Mouse (Mus musculus) cerebellum, postnatal 14 days (tissue): Measurements from ENCODE around the gene Dnaaf1.

ENCODE experiments used
- DNase-seq, 2 experiments: peaks; one replicate each; pipeline ENCODE4 v3.0.0; 2021; ENCODE audit warnings: mixed read lengths in 2 of 2

Gene Dnaaf1

GRCm38 (mm10) chr8:119624916-119625315, 49.9 kb downstream of the Dnaaf1 start:
- no peak for DNase-seq

GRCm38 (mm10) chr8:119625788-119626187, 50.8 kb downstream of the Dnaaf1 start:
- no peak for DNase-seq

DNA sequence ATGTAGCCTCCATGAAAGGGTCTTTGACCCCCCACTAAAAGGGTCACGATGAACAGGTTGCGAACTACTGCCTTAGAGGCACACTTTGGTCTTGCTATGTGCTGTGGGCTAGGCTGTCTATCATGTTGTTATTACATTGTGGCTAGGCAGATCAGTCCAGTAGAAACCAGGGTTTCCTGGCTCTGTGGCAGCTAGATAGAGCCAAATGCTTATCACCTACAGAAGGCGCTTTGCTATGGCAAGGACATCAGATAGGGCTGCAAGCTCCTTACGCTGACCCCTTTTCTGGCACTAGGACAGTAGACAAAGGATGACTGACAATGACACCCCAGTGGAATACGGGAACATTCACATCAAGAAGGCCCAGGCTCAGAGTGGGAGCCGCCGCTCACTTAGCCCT, 52.2 kb downstream of the Dnaaf1 start:
- no peak for DNase-seq

- DNase-seq, result no peak
Measured at GRCm38 (mm10) chr8:119627613-119628359, 52.8 kb downstream of the Dnaaf1 start.

GRCm38 (mm10) chr8:119630841-119631240, 55.8 kb downstream of the Dnaaf1 start:
- no peak for DNase-seq

DNA sequence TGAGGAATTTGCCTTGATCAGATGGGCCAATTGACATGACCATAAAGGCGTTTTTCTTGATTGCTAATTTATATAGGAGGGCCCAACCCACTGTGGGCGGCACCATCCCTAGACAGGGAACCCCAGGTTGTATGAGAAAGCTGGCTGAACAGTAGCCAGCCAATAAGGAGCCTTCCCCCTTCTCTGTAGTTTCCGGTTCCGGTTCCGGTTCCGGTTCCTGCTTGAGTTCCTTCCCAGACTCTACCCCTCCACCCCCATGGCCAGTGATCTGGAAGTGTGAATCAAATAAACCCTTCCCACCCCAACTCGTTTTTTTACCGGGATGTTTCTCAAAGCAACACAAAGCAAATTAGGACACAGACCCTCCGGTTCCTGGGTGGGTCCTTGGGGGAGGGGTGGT, 57.2 kb downstream of the Dnaaf1 start:
- no peak for DNase-seq

GRCm38 (mm10) chr8:119632909-119633308, 57.9 kb downstream of the Dnaaf1 start:
- DNase-seq, result no peak

GRCm38 (mm10) chr8:119634616-119635336, 59.7 kb downstream of the Dnaaf1 start:
- DNase-seq, result no peak

- peak; percentile 22 to 32 for DNase-seq
Measured at GRCm38 (mm10) chr8:119635378-119635777, 60.3 kb downstream of the Dnaaf1 start, which contains the start of gene Kcng4. Kcng4 (minus strand) TSS chr8:119635680.

DNA sequence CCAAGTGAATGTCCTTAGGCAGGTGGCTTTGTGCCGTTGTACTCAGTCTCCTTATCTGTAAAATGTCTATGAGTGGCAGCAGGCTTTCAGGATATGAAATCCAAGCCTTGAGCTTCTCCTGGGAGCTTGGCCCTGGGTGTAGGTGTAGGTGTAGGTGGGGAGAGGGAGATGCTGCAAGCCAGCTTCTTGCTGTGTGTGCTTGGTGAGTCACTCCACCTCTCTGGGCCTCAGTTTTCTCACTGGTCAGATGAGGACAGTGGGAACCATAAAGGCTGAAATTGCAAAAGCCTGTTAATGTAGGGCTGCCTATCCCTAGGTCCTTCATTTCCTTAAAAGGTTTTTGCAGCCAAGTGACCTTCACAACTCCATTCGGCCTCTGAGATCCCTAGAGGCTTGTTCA, 60.9 kb downstream of the Dnaaf1 start:
- DNase-seq, result no peak

DNA sequence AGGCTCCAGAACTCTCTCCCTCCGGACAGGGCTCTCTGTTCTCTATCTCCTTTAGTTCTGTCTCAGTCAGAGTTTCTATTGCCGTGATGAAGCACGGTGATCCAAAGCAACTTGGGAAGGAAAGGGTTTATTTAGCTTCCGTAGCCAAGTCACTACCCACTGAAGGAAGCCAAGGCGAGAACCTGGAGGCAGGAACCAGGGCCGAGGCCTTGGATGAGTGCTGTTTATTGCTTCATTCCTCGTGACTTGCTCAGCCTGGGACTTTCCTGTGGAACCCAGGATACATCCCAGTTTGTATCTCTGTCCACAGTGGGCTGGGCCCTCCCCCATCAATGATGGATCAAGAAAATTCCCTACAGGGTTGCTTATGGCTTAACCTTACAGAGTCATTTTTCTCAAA, 61.7 kb downstream of the Dnaaf1 start:
- DNase-seq, result no peak

GRCm38 (mm10) chr8:119637381-119637780, 62.3 kb downstream of the Dnaaf1 start:
- no peak for DNase-seq

GRCm38 (mm10) chr8:119638261-119638660, 63.2 kb downstream of the Dnaaf1 start:
- DNase-seq, result peak; percentile 63 to 66

GRCm38 (mm10) chr8:119639798-119640197, 64.8 kb downstream of the Dnaaf1 start:
- DNase-seq, result no peak

- no peak for DNase-seq
Measured at GRCm38 (mm10) chr8:119641058-119641457, 66.0 kb downstream of the Dnaaf1 start.

DNA sequence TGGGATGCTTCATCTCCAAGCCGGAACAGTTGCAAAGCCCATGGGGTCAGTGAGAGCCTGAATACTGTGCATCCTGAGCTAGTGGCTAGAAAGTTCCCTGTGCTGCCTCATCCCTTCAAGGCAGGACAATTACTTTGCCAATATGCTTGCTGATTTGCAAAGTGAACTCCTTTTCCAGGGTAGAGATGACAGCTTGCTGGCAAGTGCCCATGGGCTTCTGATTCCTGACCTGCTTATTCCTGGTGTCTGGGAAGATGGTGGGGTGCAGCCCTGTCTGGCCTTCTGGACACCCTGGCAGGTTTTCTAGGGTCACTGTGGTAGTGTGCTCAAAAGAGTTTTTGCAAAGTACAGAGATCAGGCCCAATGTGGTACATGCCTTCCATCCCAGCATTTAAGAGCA, 67.9 kb downstream of the Dnaaf1 start:
- peak; percentile 24 to 34 for DNase-seq

DNA sequence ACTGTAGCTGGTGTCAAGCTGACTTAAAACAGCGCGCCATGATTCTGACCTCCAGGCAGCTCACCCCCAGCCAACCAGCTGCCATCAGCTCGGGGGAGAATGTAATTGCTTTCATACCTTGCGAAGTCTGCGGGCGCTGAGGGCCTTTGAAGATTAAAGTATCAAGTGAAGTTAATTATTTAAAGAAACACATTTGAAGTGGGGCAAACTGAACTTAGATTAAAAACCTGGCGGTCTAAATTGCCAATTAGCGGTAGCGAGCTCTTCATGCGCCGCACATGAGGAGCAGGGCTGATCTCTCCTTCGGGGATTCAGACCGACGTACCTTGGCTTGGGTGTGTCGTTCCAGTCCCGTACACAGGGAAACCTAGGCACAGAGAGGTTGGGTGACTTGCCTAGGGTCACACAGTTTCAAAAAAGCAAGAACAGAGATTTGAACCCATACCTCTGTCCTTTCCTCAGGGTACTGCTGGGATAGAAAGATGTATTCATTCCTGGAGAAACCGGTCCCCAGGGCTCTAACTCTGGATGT, 69.5 kb downstream of the Dnaaf1 start:
- no peak for DNase-seq

DNA sequence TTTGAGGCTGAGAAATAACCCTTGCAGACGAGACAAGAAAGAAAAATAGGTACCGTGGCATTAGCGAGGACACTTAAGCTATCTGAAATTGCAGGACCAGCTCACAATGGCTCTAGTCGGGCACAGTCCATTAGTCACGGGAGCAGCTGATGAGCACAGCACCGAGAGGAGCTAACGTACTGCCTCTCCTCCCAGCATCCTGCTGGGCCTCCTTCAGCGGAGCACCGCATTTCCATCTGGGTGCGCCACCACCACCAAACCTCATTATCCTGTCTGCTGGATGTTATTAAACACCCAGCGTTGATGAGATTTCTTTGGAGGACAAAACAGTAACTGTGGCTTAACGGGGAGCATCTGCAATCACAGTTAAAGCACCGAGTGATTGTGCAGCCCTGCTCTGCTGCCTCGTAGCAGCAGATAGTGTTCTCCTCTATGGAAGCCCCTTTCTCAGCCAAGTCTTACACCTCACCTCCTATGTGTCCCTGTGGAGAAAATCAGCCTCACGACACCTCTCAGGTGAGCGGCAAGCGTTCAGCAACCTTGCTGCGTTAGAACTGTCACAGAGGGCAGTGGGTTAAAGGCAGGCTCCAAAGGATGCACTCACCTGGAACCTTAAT, 70.1 kb downstream of the Dnaaf1 start:
- no peak for DNase-seq

- DNase-seq, result no peak
Measured at GRCm38 (mm10) chr8:119646197-119646596, 71.2 kb downstream of the Dnaaf1 start.

- no peak for DNase-seq
Measured at GRCm38 (mm10) chr8:119646846-119647245, 71.8 kb downstream of the Dnaaf1 start.
